Mouse (Mus musculus) kidney, embryonic 14.5 days (tissue): ENCODE measurements around the gene Rp9. TPM values are rescaled to one million over a fixed set of nuclear protein-coding genes. Genes with fewer than 3 reads are reported as not detected.
A peak's percentile ranks its signal among the peaks of the same experiment; 100 is the strongest.

ENCODE experiments used
- ATAC-seq: fragments of 200-750 bp; cut with Nextera tagmentation; 2 replicates; pipeline ENCODE4 v1.8.0; 2017; ENCODE audit warnings: moderate number of reproducible peaks, mild to moderate bottlenecking, moderate TSS enrichment, moderate library complexity; ENCODE audit not compliant: low FRiP score, low TSS enrichment
- H3K27ac ChIP-seq: fragments of 300-500 bp; sonication (generic); 2 replicates; pipeline ENCODE4 v1.5.1; 2014; ENCODE audit warnings: low read depth, mild to moderate bottlenecking, low read length, moderate library complexity, mixed read lengths
- H3K27me3 ChIP-seq: fragments of 300-500 bp; sonication (generic); 2 replicates; pipeline ENCODE4 v1.6.1; 2014; ENCODE audit warnings: mild to moderate bottlenecking, low read length; ENCODE audit not compliant: control insufficient read depth, insufficient read depth
- H3K36me3 ChIP-seq: fragments of 300-500 bp; sonication (generic); 2 replicates; pipeline ENCODE4 v1.6.1; 2014; ENCODE audit warnings: low read length, mixed read lengths; ENCODE audit not compliant: control insufficient read depth, insufficient read depth
- H3K4me1 ChIP-seq: fragments of 300-500 bp; sonication (generic); 2 replicates; pipeline ENCODE4 v1.6.1; 2014; ENCODE audit warnings: low read length, mixed read lengths; ENCODE audit not compliant: control insufficient read depth, insufficient read depth
- H3K4me2 ChIP-seq: fragments of 300-500 bp; sonication (generic); replicated peaks from 2 replicates; pipeline ENCODE4 v1.6.1; 2014; ENCODE audit warnings: low read depth, mild to moderate bottlenecking, low read length
- H3K4me3 ChIP-seq: fragments of 300-500 bp; sonication (generic); 2 replicates; pipeline ENCODE4 v1.5.1; 2014; ENCODE audit warnings: mild to moderate bottlenecking, low read length
- H3K9ac ChIP-seq: fragments of 300-500 bp; sonication (generic); 2 replicates; pipeline ENCODE4 v1.6.1; 2014; ENCODE audit warnings: low read depth, mild to moderate bottlenecking, low read length, moderate library complexity
- H3K9me3 ChIP-seq: fragments of 300-500 bp; sonication (generic); 2 replicates; pipeline ENCODE4 v1.6.1; 2016; ENCODE audit warnings: low read length; ENCODE audit not compliant: control insufficient read depth
- WGBS: fragments of 180-500 bp; shearing (Covaris S2); extraction: QIAGEN DNeasy Blood & Tissue Kit; methylation state at CpG from one replicate; pipeline ENCODE4 v1.1.7; 2014; 5-methylcytosine and 5-hydroxymethylcytosine counted together
- polyA plus RNA-seq: library from polyadenylated mRNA; unstranded; fragments of >200 nt; fragmentation: Nextera tagmentation; extraction: Ambion mirVana; gene quantifications from 2 replicates; pipeline ENCODE4 v1.2.1, GENCODE M21; 2014

Rp9 gene
- polyA plus RNA-seq, result 72.1 and 86.0 TPM in 2 replicates

GRCm38 (mm10) chr9:22469643-22470042, at the start of gene Rp9:
Gene Rp9 (minus strand): TSS chr9:22469743.
- H3K4me1 ChIP-seq, result no peaks in the 10 kb centered on the region
- H3K9me3 ChIP-seq, result no peaks in the 10 kb centered on the region
- 86% methylated on average over 3 of the region's 3 CpGs for WGBS
- H3K36me3 ChIP-seq, result peaks cover 6% of the 10 kb centered on the region
- H3K27me3 ChIP-seq, result no peaks in the 10 kb centered on the region
- H3K27ac ChIP-seq, result no peak within 1 kb of the TSS
- no peak for ATAC-seq
- peak within 1 kb of the TSS; percentile 88; the same call in 1 of the 2 replicates for H3K9ac ChIP-seq
- H3K4me2 ChIP-seq, result peak within 1 kb of the TSS; percentile 72
- peak within 1 kb of the TSS; percentile 92; the same call in 1 of the 2 replicates for H3K4me3 ChIP-seq

- WGBS, result 90% methylated on average over 3 of the region's 3 CpGs
- Histone ChIP-seq H3K9ac (no peak overlapping the region), H3K27me3 (no peaks in the 10 kb centered on the region), H3K36me3 (no peaks in the 10 kb centered on the region), H3K9me3 (peaks cover 8% of the 10 kb centered on the region), H3K4me1 (no peaks in the 10 kb centered on the region), H3K4me2 (no peak overlapping the region), H3K4me3 (no peak overlapping the region), H3K27ac (no peak overlapping the region)
- ATAC-seq, result peak; percentile 81; the same call in 1 of the 2 replicates
These were observed 49.0 kb upstream of the Rp9 start for GRCm38 (mm10) chr9:22518394-22519041.

GRCm38 (mm10) chr9:22515076-22515475, 45.5 kb upstream of the Rp9 start:
- ATAC-seq, result no peak
- no peak overlapping the region for H3K9ac ChIP-seq
- no peak overlapping the region for H3K4me2 ChIP-seq
- H3K9me3 ChIP-seq, result no peaks in the 10 kb centered on the region
- H3K27me3 ChIP-seq, result no peaks in the 10 kb centered on the region
- no peak overlapping the region for H3K27ac ChIP-seq
- no peaks in the 10 kb centered on the region for H3K4me1 ChIP-seq
- 87% methylated on average over 4 of the region's 4 CpGs for WGBS
- H3K4me3 ChIP-seq, result no peak overlapping the region
- no peaks in the 10 kb centered on the region for H3K36me3 ChIP-seq

- 79% methylated on average over 2 of the region's 2 CpGs for WGBS
- no peaks in the 10 kb centered on the region for H3K27me3 ChIP-seq
- H3K4me2 ChIP-seq, result no peak overlapping the region
- H3K4me3 ChIP-seq, result no peak overlapping the region
- no peaks in the 10 kb centered on the region for H3K4me1 ChIP-seq
- H3K9me3 ChIP-seq, result no peaks in the 10 kb centered on the region
- no peak overlapping the region for H3K27ac ChIP-seq
- no peak overlapping the region for H3K9ac ChIP-seq
- no peaks in the 10 kb centered on the region for H3K36me3 ChIP-seq
- ATAC-seq, result no peak
These were observed 36.0 kb upstream of the Rp9 start for GRCm38 (mm10) chr9:22505574-22505973.

- H3K9ac ChIP-seq, result no peak overlapping the region
- H3K36me3 ChIP-seq, result no peaks in the 10 kb centered on the region
- no peaks in the 10 kb centered on the region for H3K9me3 ChIP-seq
- 73% methylated on average over 5 of the region's 5 CpGs for WGBS
- H3K4me2 ChIP-seq, result no peak overlapping the region
- ATAC-seq, result peak; percentile 20; the same call in 1 of the 2 replicates
- H3K27ac ChIP-seq, result no peak overlapping the region
- H3K4me1 ChIP-seq, result no peaks in the 10 kb centered on the region
- no peaks in the 10 kb centered on the region for H3K27me3 ChIP-seq
- no peak overlapping the region for H3K4me3 ChIP-seq
These were observed 34.0 kb upstream of the Rp9 start for GRCm38 (mm10) chr9:22503581-22503980.

- Histone ChIP-seq H3K9me3 (no peaks in the 10 kb centered on the region), H3K36me3 (no peaks in the 10 kb centered on the region), H3K9ac (no peak overlapping the region), H3K27me3 (no peaks in the 10 kb centered on the region), H3K4me3 (no peak overlapping the region), H3K4me1 (no peaks in the 10 kb centered on the region), H3K27ac (no peak overlapping the region), H3K4me2 (no peak overlapping the region)
- 75% methylated on average over 2 of the region's 2 CpGs for WGBS
- no peak for ATAC-seq
These were observed 33.4 kb upstream of the Rp9 start for GRCm38 (mm10) chr9:22502972-22503371.

GRCm38 (mm10) chr9:22497021-22497767, 27.7 kb upstream of the Rp9 start:
- no peak for ATAC-seq
- no peak overlapping the region for H3K27ac ChIP-seq

GRCm38 (mm10) chr9:22495133-22495532, 25.6 kb upstream of the Rp9 start:
- Histone ChIP-seq H3K4me1 (no peaks in the 10 kb centered on the region), H3K9me3 (no peaks in the 10 kb centered on the region), H3K36me3 (no peaks in the 10 kb centered on the region), H3K27ac (no peak overlapping the region), H3K4me3 (no peak overlapping the region), H3K9ac (no peak overlapping the region), H3K27me3 (no peaks in the 10 kb centered on the region), H3K4me2 (no peak overlapping the region)
- ATAC-seq, result no peak
- 86% methylated on average over 2 of the region's 2 CpGs for WGBS

More at GRCm38 (mm10) chr9:22497021-22497767, 27.7 kb upstream of the Rp9 start:
- H3K4me1 ChIP-seq, result no peaks in the 10 kb centered on the region
- H3K27me3 ChIP-seq, result no peaks in the 10 kb centered on the region
- H3K4me2 ChIP-seq, result no peak overlapping the region
- no peaks in the 10 kb centered on the region for H3K9me3 ChIP-seq
- H3K4me3 ChIP-seq, result no peak overlapping the region
- H3K9ac ChIP-seq, result no peak overlapping the region
- no peaks in the 10 kb centered on the region for H3K36me3 ChIP-seq
- 83% methylated on average over 6 of the region's 6 CpGs for WGBS

- H3K4me1 ChIP-seq, result no peaks in the 10 kb centered on the region
- ATAC-seq, result no peak
- H3K27me3 ChIP-seq, result no peaks in the 10 kb centered on the region
- no peak overlapping the region for H3K27ac ChIP-seq
- H3K9ac ChIP-seq, result no peak overlapping the region
- no peak overlapping the region for H3K4me3 ChIP-seq
- no peaks in the 10 kb centered on the region for H3K9me3 ChIP-seq
- 88% methylated on average over 9 of the region's 9 CpGs for WGBS
- H3K4me2 ChIP-seq, result no peak overlapping the region
- H3K36me3 ChIP-seq, result no peaks in the 10 kb centered on the region
These were observed 24.8 kb upstream of the Rp9 start for GRCm38 (mm10) chr9:22494203-22494807.
